Mouse (Mus musculus) E14TG2a.4 (cell line): ENCODE data around the gene Allc.

ENCODE experiments used
- CTCF ChIP-seq: conservative IDR thresholded peaks from 2 replicates; pipeline ENCODE4 v1.5.1; 2014; ENCODE audit warnings: low read length
- POU5F1 ChIP-seq: IDR thresholded peaks from 2 replicates; pipeline ENCODE4 v1.6.1; 2014; ENCODE audit warnings: low read length, borderline replicate concordance

- TF ChIP-seq CTCF (no peak), POU5F1 (no peak)
These were observed 30.0 kb downstream of the Allc start, which contains the start of gene Dcdc2c for GRCm38 (mm10) chr12:28552299-28552698.
